Mouse (Mus musculus): Measurements from ENCODE around the gene Zcchc10. TPM values are rescaled to one million over a fixed set of nuclear protein-coding genes. Genes with fewer than 3 reads are reported as not detected.

The Zcchc10 gene
- polyA plus RNA-seq, 1 experiment from 2014 or later: 23.5 TPM

DNA sequence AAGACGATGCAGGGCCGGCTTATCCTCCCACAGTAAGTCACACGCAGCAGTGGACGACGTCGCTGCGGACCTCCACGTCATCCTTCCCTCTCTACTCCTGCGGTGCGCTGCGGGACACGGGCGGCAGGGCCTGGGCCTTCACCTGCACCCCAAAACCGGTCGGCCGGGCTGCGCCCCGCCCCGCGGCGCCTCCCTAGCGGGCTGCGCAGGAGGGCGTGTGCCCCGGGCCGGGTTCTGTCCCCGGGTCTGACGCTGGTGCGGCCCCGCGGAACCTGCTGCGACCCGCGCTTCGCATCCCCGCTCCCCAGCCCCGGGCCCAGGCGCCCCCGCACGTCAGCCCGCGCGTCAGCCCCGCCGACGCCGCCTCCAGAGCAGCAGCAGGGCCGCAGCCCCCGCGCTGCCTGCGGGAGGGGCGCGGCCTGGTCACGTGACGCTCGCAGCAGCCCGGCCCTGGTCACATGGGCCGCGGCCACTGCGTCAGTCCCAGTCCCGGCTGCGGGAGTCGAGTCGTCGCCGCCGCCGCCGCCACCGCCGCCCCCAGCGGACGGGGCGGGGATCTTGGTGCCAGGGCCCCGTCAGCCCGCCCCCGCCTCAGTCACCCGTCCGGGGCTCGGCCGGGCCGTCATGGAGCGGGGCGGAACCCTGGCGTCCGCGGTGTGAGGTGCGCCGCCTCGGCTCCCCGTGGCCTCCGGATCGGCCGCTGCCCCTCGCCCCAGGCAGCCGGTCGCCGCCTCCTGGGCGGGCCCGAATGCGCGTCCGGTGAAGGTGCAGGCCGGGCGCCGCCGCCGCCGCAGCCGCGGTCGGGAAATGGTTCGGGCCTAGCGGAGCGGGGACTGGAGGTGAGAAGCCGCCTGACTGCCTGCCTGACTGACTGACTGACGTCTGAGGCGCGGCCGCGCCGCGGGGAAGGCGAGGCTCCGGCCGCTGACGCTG lies 26.1 kb downstream of the Zcchc10 start, which contains the start of gene Aff4:
Aff4 (plus strand) TSS at position 543 of the 933 bp plus-strand sequence.
- Histone ChIP-seq H3K4me3 (peak within 1 kb of the TSS; percentile 73), H3K27me3 (no peaks in the 10 kb centered on the region), H3K9me3 (no peaks in the 10 kb centered on the region), H3K9ac (peak within 1 kb of the TSS; percentile 94), H3K4me2 (peak within 1 kb of the TSS; percentile 69), H3K4me1 (peaks cover 4% of the 10 kb centered on the region), H3K27ac (peak within 1 kb of the TSS; percentile 98), H3K36me3 (0 out of 2 replicates have a peak, but pooled peaks cover 3% of the 10 kb centered on the region)
- WGBS: under 1% methylated on average over 109 of the region's 127 CpGs
- ATAC-seq (ENCODE audit: insufficient number of reproducible peaks, insufficient read depth, low FRiP score, low TSS enrichment, low read depth): peak; percentile 91

DNA sequence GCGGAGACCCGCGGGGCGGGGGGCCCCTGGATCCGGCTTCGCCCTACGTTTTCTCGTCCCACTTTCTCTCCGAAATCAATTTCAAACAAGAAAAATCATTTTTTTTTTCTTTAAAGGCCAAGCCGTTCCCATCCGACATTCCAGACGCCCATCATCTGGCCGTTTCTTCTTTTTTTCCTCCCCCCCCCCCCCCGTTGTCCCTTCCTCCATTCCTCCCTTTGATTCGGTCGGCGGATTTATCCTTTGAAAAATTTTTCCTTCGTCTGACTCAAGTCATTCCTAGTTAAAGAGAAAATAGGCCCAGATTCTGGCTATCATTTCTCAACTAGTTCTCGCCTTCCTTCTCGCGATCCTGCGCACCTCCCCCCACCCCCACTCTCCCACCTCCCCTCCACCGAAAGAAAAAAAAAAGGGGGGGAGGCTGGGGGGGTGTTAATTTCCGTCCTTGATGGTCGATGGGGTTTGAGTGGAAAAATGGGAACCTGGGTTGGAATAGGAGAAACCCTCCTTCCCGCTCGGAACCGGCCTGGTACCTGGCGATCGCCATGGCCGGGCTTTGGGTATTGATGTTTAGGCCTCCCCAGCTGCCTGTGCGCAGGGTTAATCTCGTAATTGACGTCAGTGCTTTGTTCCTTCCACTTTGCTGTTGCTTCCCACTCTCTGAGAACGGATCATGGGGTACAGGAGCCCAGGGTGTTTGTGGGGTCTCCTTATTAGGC lies 26.9 kb downstream of the Zcchc10 start:
- Histone ChIP-seq H3K4me1 (peaks cover 4% of the 10 kb centered on the region), H3K27me3 (no peaks in the 10 kb centered on the region), H3K36me3 (0 out of 2 replicates have a peak, but pooled peaks cover 6% of the 10 kb centered on the region), H3K9ac (peak overlapping the region; percentile 94), H3K27ac (peak overlapping the region; percentile 98), H3K4me2 (peak overlapping the region; percentile 69), H3K9me3 (no peaks in the 10 kb centered on the region), H3K4me3 (peak overlapping the region; percentile 73)
- no peak for ATAC-seq (ENCODE audit: insufficient number of reproducible peaks, insufficient read depth, low FRiP score, low TSS enrichment, low read depth)
- 0% methylated on average over 34 of the region's 35 CpGs for WGBS

GRCm38 (mm10) chr11:53351943-53352590 lies 27.6 kb downstream of the Zcchc10 start:
- Histone ChIP-seq H3K27ac (peak overlapping the region; percentile 98), H3K9ac (peak overlapping the region; percentile 94), H3K4me2 (peak overlapping the region; percentile 69), H3K4me1 (peaks cover 4% of the 10 kb centered on the region), H3K36me3 (0 out of 2 replicates have a peak, but pooled peaks cover 6% of the 10 kb centered on the region), H3K27me3 (no peaks in the 10 kb centered on the region), H3K4me3 (peak overlapping the region; percentile 73), H3K9me3 (no peaks in the 10 kb centered on the region)
- 3% methylated on average over 14 of the region's 14 CpGs for WGBS
- ATAC-seq (ENCODE audit: insufficient number of reproducible peaks, insufficient read depth, low FRiP score, low TSS enrichment, low read depth): no peak

- H3K4me2 ChIP-seq: no peak overlapping the region
- H3K9ac ChIP-seq: no peak overlapping the region
- no peak overlapping the region for H3K4me3 ChIP-seq
- no peaks in the 10 kb centered on the region for H3K4me1 ChIP-seq
- WGBS: 91% methylated on average over 5 of the region's 5 CpGs
- no peaks in the 10 kb centered on the region for H3K27me3 ChIP-seq
- no peak overlapping the region for H3K27ac ChIP-seq
- H3K9me3 ChIP-seq: no peaks in the 10 kb centered on the region
- ATAC-seq (ENCODE audit: insufficient number of reproducible peaks, insufficient read depth, low FRiP score, low TSS enrichment, low read depth): no peak
- H3K36me3 ChIP-seq: peaks cover 12% of the 10 kb centered on the region
Measured at GRCm38 (mm10) chr11:53358504-53359155, 34.2 kb downstream of the Zcchc10 start.

GRCm38 (mm10) chr11:53367032-53367431 lies 42.6 kb downstream of the Zcchc10 start:
- 92% methylated on average over 2 of the region's 2 CpGs for WGBS
- peaks cover 30% of the 10 kb centered on the region for H3K36me3 ChIP-seq
- ATAC-seq (ENCODE audit: insufficient number of reproducible peaks, insufficient read depth, low FRiP score, low TSS enrichment, low read depth): no peak

GRCm38 (mm10) chr11:53378918-53379317 lies 54.4 kb downstream of the Zcchc10 start:
- H3K9me3 ChIP-seq: no peaks in the 10 kb centered on the region
- H3K27ac ChIP-seq: no peak overlapping the region
- no peak overlapping the region for H3K4me2 ChIP-seq
- no peak for ATAC-seq (ENCODE audit: insufficient number of reproducible peaks, insufficient read depth, low FRiP score, low TSS enrichment, low read depth)
- H3K4me1 ChIP-seq: no peaks in the 10 kb centered on the region
- peaks cover 53% of the 10 kb centered on the region for H3K36me3 ChIP-seq
- WGBS: 91% methylated on average over 1 of the region's 1 CpGs
- no peaks in the 10 kb centered on the region for H3K27me3 ChIP-seq
- no peak overlapping the region for H3K4me3 ChIP-seq
- no peak overlapping the region for H3K9ac ChIP-seq

More at GRCm38 (mm10) chr11:53367032-53367431, 42.6 kb downstream of the Zcchc10 start:
- Histone ChIP-seq H3K4me2 (no peak overlapping the region), H3K27me3 (no peaks in the 10 kb centered on the region), H3K9me3 (no peaks in the 10 kb centered on the region), H3K9ac (no peak overlapping the region), H3K4me3 (no peak overlapping the region), H3K4me1 (no peaks in the 10 kb centered on the region), H3K27ac (no peak overlapping the region)

Other genes with a start within 250 kb of the Zcchc10 start
- gene Hspa4, start 24.2 kb upstream of the Zcchc10 start, polyA plus RNA-seq (2015; fragmentation: Nextera tagmentation; extraction: Ambion mirVana): 80.5 and 84.4 TPM in 2 replicates
- gene Aff4, start 26.2 kb downstream of the Zcchc10 start, polyA plus RNA-seq (2015; fragmentation: Nextera tagmentation; extraction: Ambion mirVana): 60.8 and 61.1 TPM in 2 replicates
- gene Leap2, start 98.5 kb downstream of the Zcchc10 start, polyA plus RNA-seq (2015; fragmentation: Nextera tagmentation; extraction: Ambion mirVana): 0.94 TPM in 1 of 2 replicates, not detected in the other
- gene Uqcrq, start 106.2 kb downstream of the Zcchc10 start, polyA plus RNA-seq (2015; fragmentation: Nextera tagmentation; extraction: Ambion mirVana): 536 and 539 TPM in 2 replicates
- 2.3 and 3.1 TPM in 2 replicates for gene Gdf9, start 106.3 kb downstream of the Zcchc10 start, polyA plus RNA-seq (2015; fragmentation: Nextera tagmentation; extraction: Ambion mirVana)
- gene Gm10447, start 132.4 kb downstream of the Zcchc10 start, polyA plus RNA-seq (2015; fragmentation: Nextera tagmentation; extraction: Ambion mirVana): 0.22 and 0.25 TPM in 2 replicates
- 5.7 and 5.9 TPM in 2 replicates for gene Shroom1, start 132.5 kb downstream of the Zcchc10 start, polyA plus RNA-seq (2015; fragmentation: Nextera tagmentation; extraction: Ambion mirVana)
- gene Gm9837, start 145.8 kb downstream of the Zcchc10 start, polyA plus RNA-seq (2015; fragmentation: Nextera tagmentation; extraction: Ambion mirVana): not detected in 2 replicates
- not detected in 2 replicates for gene Gm9945, start 155.5 kb downstream of the Zcchc10 start, polyA plus RNA-seq (2015; fragmentation: Nextera tagmentation; extraction: Ambion mirVana)
- 0.21 and 1.2 TPM in 2 replicates for gene Sowaha, start 155.6 kb downstream of the Zcchc10 start, polyA plus RNA-seq (2015; fragmentation: Nextera tagmentation; extraction: Ambion mirVana)
- gene Sept8, start 194.6 kb downstream of the Zcchc10 start, polyA plus RNA-seq (2015; fragmentation: Nextera tagmentation; extraction: Ambion mirVana): 38.1 and 43.6 TPM in 2 replicates
- gene Kif3a, start 242.7 kb downstream of the Zcchc10 start, polyA plus RNA-seq (2015; fragmentation: Nextera tagmentation; extraction: Ambion mirVana): 118 and 122 TPM in 2 replicates

All from embryonic facial prominence, embryonic 13.5 days (tissue).